Mouse (Mus musculus) heart, embryonic 12.5 days (tissue): ENCODE results near the gene Trim41. TPM values are rescaled to one million over a fixed set of nuclear protein-coding genes. Genes with fewer than 3 reads are reported as not detected.

Experiments used
- ATAC-seq: fragments of 200-750 bp; cut with Nextera tagmentation; 2 replicates; pipeline ENCODE4 v1.8.0; 2017; ENCODE audit warnings: moderate TSS enrichment, moderate library complexity; ENCODE audit not compliant: insufficient number of reproducible peaks, low FRiP score
- H3K27ac ChIP-seq: fragments of 300-500 bp; sonication (generic); 2 replicates; pipeline ENCODE4 v1.5.1; 2016; ENCODE audit warnings: mild to moderate bottlenecking, moderate library complexity; ENCODE audit not compliant: poor library complexity, severe bottlenecking
- H3K27me3 ChIP-seq: fragments of 300-500 bp; sonication (generic); replicated peaks from 2 replicates; pipeline ENCODE4 v1.6.1; 2016; ENCODE audit warnings: mild to moderate bottlenecking, moderate library complexity
- H3K36me3 ChIP-seq: fragments of 300-500 bp; sonication (generic); 2 replicates; pipeline ENCODE4 v1.6.1; 2016; ENCODE audit warnings: mild to moderate bottlenecking, moderate library complexity
- H3K4me1 ChIP-seq: fragments of 300-500 bp; sonication (generic); replicated peaks from 2 replicates; pipeline ENCODE4 v1.6.1; 2016; ENCODE audit warnings: mild to moderate bottlenecking
- H3K4me2 ChIP-seq: fragments of 300-500 bp; sonication (generic); 2 replicates; pipeline ENCODE4 v1.6.1; 2016; ENCODE audit warnings: mild to moderate bottlenecking, moderate library complexity
- H3K4me3 ChIP-seq: fragments of 300-500 bp; sonication (generic); 2 replicates; pipeline ENCODE4 v1.5.1; 2016; ENCODE audit warnings: mild to moderate bottlenecking
- H3K9ac ChIP-seq: fragments of 300-500 bp; sonication (generic); 2 replicates; pipeline ENCODE4 v1.6.1; 2016; ENCODE audit warnings: mild to moderate bottlenecking, moderate library complexity
- H3K9me3 ChIP-seq: fragments of 300-500 bp; sonication (generic); replicated peaks from 2 replicates; pipeline ENCODE4 v1.6.1; 2016; ENCODE audit warnings: mild to moderate bottlenecking, moderate library complexity
- WGBS: fragments of 180-500 bp; shearing (Covaris S2); methylation state at CpG from one replicate; pipeline ENCODE4 v1.1.7; 2016; 5-methylcytosine and 5-hydroxymethylcytosine counted together
- polyA plus RNA-seq: library from polyadenylated mRNA; unstranded; fragments of >200 nt; fragmentation: Nextera tagmentation; extraction: Ambion mirVana; gene quantifications from 2 replicates; pipeline ENCODE4 v1.2.1, GENCODE M21; 2016

The Trim41 gene
- 4.3 and 4.4 TPM in 2 replicates for polyA plus RNA-seq

DNA sequence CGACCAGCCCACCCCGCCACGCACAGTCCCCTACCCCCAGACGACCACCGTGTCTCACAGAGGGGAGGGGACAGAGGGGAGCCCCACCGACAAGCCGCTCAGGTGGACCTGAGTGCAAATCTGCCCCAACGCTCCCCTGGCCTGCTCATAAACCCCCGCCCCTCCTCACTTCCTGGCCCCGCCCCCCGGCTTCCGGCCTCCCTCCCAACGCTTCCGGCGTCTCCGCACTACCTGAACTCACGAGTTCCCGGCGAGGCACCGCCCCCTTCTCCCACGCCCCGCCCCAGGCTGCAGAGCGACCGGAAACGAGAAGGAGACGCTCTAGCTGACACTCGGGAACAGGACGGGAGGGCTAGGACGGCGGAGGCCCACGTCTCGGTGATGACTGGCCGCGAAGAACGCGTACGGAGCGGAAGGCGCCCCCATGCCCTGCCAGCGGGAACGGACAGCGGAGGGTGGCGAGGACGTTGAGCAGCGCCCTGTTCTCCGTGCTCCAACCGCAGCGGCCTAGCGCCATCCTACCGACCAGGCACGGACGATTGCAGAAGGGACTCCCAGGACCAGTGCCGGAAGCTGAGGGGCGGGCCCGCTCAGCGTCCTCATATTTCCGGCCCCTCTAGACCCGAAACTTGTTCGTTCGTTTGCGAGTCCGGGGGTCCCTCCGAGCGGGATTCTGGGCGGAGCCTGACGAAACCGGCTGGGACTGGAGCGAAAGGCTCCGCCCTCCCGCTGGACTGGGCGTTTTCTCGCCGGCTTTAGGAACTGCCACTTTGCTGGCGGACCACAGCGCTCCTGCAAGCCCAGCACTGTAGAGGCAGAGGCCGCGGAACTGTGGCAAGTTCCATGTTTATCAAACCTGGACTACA is at the start of gene Trim41:
Gene Trim41, minus strand, starts transcription at position 554 of the 866 bp plus-strand sequence.
- Histone ChIP-seq H3K4me2 (peak within 1 kb of the TSS; percentile 82), H3K4me1 (peaks cover 15% of the 10 kb centered on the region), H3K4me3 (peak within 1 kb of the TSS; percentile 91), H3K9me3 (no peaks in the 10 kb centered on the region), H3K9ac (peak within 1 kb of the TSS; percentile 92), H3K27me3 (no peaks in the 10 kb centered on the region), H3K27ac (peak within 1 kb of the TSS; percentile 94), H3K36me3 (peaks cover 8% of the 10 kb centered on the region)
- WGBS, result under 1% methylated on average over 73 of the region's 77 CpGs
- ATAC-seq, result peak; percentile 97

DNA sequence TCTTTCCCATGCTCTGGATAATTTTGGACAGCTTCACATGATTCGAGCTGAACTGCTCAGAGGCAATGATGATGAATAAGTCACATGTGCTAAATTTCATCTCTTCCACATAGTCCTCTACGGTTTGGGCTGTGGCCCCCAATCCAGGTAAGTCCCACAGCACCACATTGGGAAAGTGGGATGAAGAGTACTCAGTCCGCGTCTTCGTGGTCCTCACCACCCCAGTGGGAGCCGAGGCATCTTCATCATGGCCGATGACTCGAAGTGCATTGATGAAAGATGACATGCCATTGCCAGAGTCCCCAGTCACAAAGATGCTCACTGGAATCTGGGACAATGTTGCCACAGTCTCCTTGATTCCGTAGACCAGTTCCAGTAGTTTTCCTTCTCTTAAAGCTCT is 49.3 kb upstream of the Trim41 start:
- no peaks in the 10 kb centered on the region for H3K27me3 ChIP-seq
- peaks cover 21% of the 10 kb centered on the region for H3K4me1 ChIP-seq
- H3K27ac ChIP-seq, result no peak overlapping the region
- no peak overlapping the region for H3K4me2 ChIP-seq
- H3K4me3 ChIP-seq, result no peak overlapping the region
- 90% methylated on average over 9 of the region's 9 CpGs for WGBS
- no peak overlapping the region for H3K9ac ChIP-seq
- no peak for ATAC-seq
- no peaks in the 10 kb centered on the region for H3K9me3 ChIP-seq
- peaks cover 11% of the 10 kb centered on the region for H3K36me3 ChIP-seq

DNA sequence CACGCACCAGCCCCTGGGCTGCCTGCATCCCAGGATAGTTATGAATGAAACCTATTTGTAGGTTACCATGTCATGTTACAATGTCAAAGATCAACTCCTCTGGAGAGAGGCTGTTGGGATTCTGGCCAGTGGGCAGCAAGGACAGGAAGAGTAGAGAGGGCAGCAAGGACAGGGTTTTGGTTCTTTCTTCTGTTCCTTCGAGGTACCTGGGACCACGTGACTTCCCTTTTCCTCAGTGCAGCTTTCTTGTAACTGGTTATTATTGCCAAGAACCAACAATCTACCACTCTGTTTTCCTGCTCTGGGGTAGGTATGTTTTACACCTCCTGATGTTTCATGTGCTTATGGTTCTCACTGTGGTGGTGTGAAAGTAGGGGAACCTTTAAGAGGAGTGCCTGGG is 46.7 kb upstream of the Trim41 start:
- Histone ChIP-seq H3K9me3 (no peaks in the 10 kb centered on the region), H3K36me3 (peaks cover 11% of the 10 kb centered on the region), H3K27me3 (0 out of 2 replicates have a peak, but pooled peaks cover 8% of the 10 kb centered on the region), H3K27ac (no peak overlapping the region), H3K4me3 (no peak overlapping the region), H3K4me2 (no peak overlapping the region), H3K9ac (no peak overlapping the region), H3K4me1 (peaks cover 2% of the 10 kb centered on the region)
- no peak for ATAC-seq
- WGBS, result 85% methylated on average over 3 of the region's 3 CpGs

DNA sequence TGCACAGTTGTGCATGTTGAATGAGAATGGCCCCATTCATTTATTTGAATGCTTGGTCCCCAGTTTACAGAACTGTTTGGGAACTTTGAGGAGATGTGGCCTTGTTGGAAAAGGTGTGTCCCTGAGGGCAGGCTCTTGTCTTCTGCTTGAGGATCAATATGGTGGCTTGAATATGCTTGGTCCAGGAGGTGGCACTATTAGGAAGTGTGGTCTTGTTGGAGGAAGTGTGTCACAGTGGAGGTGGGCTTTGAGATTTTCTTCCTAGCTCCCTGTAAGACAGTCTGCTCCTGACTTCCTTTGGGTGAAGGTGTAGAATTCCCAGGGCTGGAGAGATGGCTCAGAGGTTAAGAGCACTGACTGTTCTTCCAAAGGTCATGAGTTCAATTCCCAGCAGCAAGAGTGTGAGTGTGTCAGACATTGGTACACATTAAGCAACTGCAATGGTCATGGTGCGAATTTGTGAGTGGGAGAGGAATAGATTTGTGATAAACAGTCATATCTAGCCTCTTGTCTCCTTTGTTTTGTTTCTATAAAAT is 45.7 kb upstream of the Trim41 start:
- ATAC-seq, result no peak
- no peak overlapping the region for H3K4me3 ChIP-seq
- 77% methylated on average over 1 of the region's 1 CpGs for WGBS

DNA sequence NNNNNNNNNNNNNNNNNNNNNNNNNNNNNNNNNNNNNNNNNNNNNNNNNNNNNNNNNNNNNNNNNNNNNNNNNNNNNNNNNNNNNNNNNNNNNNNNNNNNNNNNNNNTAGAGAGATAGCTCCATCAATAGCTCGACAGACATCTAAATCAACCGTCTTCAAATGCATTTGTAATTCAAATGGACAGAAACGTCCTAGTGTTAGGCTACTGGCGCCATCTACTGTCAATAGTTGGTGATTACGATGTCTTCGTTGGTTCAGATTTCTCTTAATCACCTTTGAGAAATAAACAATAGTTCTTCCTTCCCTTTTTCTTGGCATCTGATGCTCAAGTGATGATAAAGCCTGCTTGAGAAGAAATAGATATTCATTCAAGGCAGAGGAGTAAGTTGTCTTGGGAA is 41.9 kb upstream of the Trim41 start:
- H3K27me3 ChIP-seq, result 0 out of 2 replicates have a peak, but pooled peaks cover 8% of the 10 kb centered on the region
- no peak for ATAC-seq
- no peak overlapping the region for H3K27ac ChIP-seq
- peak overlapping the region; percentile 63; the same call in 1 of the 2 replicates for H3K4me3 ChIP-seq
- H3K36me3 ChIP-seq, result no peaks in the 10 kb centered on the region
- peak overlapping the region; percentile 89 for H3K4me2 ChIP-seq
- H3K9ac ChIP-seq, result no peak overlapping the region; the same call in 1 of the 2 replicates
- under 1% methylated on average over 6 of the region's 6 CpGs for WGBS
- H3K4me1 ChIP-seq, result peaks cover 18% of the 10 kb centered on the region
- H3K9me3 ChIP-seq, result no peaks in the 10 kb centered on the region

More for the DNA sequence above, 45.7 kb upstream of the Trim41 start:
- H3K4me2 ChIP-seq, result no peak overlapping the region
- H3K27me3 ChIP-seq, result 0 out of 2 replicates have a peak, but pooled peaks cover 8% of the 10 kb centered on the region
- H3K36me3 ChIP-seq, result peaks cover 11% of the 10 kb centered on the region
- no peak overlapping the region for H3K9ac ChIP-seq
- H3K9me3 ChIP-seq, result no peaks in the 10 kb centered on the region
- H3K4me1 ChIP-seq, result peaks cover 5% of the 10 kb centered on the region; the same call in 1 of the 2 replicates
- H3K27ac ChIP-seq, result no peak overlapping the region

DNA sequence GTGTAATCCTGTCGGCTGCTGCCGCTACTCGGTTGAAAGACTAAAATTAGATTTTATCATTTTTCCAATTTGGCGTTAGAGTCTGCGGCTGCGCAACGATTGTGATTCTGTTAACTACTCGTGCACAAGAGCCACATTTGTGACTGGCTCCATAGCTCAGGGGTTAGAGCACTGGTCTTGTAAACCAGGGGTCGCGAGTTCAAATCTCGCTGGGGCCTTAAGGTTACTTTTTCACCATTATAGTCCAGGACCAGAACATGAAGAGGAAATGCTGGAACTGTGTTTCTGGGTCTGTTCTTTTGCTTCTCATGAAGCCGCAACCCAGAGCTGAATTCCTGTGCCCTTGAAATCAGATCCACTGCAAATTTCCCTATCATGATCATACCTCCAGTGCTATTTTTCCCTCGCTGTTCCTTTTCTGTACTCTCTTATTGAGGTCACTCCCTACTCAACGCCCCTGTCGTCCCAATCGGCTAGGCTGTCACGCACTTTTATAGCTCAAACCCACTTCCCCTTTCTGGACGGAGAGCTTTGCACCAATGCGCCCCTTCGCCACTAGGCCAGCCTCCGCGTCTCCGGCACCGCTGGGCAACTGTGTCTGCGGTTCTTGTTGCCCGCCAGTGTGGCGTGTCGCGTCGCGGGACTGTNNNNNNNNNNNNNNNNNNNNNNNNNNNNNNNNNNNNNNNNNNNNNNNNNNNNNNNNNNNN is 36.5 kb upstream of the Trim41 start:
- H3K9ac ChIP-seq, result peak overlapping the region; percentile 73
- peak overlapping the region; percentile 63 for H3K4me3 ChIP-seq
- H3K4me1 ChIP-seq, result peaks cover 26% of the 10 kb centered on the region
- peaks cover 4% of the 10 kb centered on the region for H3K27me3 ChIP-seq
- H3K36me3 ChIP-seq, result no peaks in the 10 kb centered on the region
- WGBS, result under 1% methylated on average over 31 of the region's 31 CpGs
- H3K4me2 ChIP-seq, result peak overlapping the region; percentile 89
- ATAC-seq, result peak; percentile 71
- H3K27ac ChIP-seq, result no peak overlapping the region
- no peaks in the 10 kb centered on the region for H3K9me3 ChIP-seq

DNA sequence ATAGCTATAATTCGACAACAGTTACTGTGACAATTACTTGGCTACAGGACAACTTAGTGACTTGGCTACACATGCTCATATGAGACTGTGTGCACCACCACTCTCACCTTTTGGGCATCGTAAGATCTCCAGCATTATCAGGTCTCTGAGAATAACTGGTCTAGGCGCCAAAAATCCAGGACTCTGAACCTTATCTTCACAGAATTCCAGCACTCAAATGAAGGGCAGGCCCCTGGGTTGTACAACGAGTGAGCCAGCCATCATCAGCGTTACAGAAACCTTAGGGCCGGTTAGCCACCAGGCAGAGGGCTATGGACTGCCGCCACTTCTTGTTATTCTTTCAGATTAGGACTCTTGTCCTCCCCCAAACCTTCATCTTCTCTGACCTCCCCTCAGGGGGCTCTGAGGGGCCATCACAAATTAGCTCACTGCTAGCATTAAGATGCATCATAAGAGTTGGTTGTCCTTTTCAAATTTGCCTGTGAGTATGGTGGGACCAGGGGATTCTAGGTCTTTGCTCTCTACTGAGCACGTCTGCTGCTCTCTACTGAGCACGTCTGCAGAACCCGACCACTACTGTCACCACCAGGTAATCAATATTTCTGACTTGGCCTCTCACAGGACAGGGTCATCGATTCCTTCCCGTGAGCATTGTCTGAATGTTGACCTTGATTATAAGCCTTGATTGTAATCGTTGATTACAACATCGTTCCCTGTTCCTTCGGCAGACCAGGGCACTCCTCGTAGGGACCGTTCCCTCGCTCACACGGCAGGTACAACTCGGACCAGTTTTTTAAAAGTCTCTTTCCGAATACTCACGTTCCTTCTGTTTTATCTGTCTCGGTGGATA is 35.7 kb upstream of the Trim41 start:
- Histone ChIP-seq H3K36me3 (no peaks in the 10 kb centered on the region), H3K4me3 (peak overlapping the region; percentile 63), H3K9me3 (no peaks in the 10 kb centered on the region), H3K27me3 (peaks cover 11% of the 10 kb centered on the region), H3K9ac (peak overlapping the region; percentile 62), H3K27ac (no peak overlapping the region), H3K4me1 (peaks cover 21% of the 10 kb centered on the region), H3K4me2 (peak overlapping the region; percentile 89)
- WGBS, result 4% methylated on average over 23 of the region's 23 CpGs
- ATAC-seq, result no peak

DNA sequence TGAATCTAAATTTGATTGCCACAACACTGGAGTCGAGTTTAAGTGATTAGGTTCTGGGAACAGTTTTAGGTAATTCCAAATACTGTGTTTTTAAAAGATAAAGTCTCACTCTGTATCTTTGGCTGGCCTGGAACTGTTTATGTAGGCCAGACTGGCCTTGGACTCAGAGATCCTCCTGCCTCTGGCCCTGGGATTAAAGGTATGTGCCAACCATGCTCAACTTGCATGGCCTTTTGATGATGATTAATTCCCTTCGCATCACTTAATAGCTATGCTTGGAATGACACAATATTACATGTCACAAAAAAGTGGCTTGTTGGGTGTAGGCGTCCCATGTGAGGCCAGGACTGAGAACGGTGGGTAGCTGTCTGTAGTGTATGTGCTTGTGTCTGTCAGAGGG is 35.0 kb upstream of the Trim41 start:
- H3K4me1 ChIP-seq, result peaks cover 21% of the 10 kb centered on the region
- H3K4me3 ChIP-seq, result peak overlapping the region; percentile 63
- no peak overlapping the region for H3K27ac ChIP-seq
- no peak overlapping the region for H3K9ac ChIP-seq
- 70% methylated on average over 4 of the region's 4 CpGs for WGBS
- no peaks in the 10 kb centered on the region for H3K9me3 ChIP-seq
- H3K4me2 ChIP-seq, result peak overlapping the region; percentile 89
- no peaks in the 10 kb centered on the region for H3K36me3 ChIP-seq
- no peak for ATAC-seq
- peaks cover 11% of the 10 kb centered on the region for H3K27me3 ChIP-seq

DNA sequence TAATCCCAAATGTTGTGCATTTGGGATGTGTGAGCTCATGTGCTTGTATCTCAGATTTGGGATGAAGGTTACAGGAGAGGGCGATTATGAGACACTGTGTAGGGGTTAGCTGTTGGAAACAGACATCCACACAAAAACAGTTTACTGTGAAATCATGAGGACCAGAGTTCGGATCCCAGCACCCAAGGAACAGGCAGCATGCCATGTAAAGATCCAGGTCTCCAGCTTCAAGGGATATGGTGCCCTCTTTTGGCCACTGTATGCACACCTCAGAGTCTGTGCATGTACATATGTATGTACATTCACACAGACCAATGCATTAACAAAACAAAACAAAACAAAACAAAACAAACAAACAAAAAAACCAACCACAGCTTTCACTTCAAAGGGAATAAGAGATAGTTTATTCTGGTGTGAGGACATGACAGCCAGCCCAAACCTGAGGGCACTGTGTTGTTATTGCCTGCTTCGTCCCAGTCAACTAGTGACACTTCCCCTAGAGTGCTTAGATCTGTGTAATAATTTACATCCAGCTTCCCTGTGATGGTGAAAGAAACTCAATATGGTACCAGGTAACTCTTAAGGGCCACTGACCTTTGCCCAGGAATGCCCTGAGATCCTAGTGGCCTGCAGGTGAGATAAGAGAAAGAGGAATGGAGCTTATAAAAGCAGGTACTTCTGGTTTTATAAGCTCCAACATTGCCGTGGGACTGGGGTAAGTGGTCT is 34.3 kb upstream of the Trim41 start:
- Histone ChIP-seq H3K4me2 (no peak overlapping the region), H3K9ac (no peak overlapping the region), H3K27ac (no peak overlapping the region), H3K4me1 (peaks cover 21% of the 10 kb centered on the region), H3K27me3 (peaks cover 11% of the 10 kb centered on the region), H3K36me3 (no peaks in the 10 kb centered on the region), H3K4me3 (no peak overlapping the region), H3K9me3 (no peaks in the 10 kb centered on the region)
- 77% methylated on average over 4 of the region's 4 CpGs for WGBS
- ATAC-seq, result no peak

DNA sequence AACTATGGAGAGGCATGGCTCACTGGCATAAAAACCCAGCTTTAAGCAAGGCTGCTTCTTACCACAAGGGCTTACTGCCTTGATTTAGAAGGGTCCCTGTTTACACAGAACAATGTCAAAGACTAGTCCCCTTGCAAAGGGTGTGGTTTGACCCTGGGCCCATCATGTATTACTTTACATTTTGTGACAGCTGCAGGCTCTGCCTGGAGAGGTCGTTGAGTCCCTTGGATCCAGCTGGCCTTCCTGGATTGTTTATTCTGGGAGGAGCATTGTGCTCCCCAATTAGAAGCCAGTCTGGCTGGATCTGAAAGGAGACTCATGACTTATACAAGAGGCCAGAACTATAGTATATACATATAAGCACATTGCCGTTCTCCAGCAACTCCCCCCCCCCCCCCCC is 33.1 kb upstream of the Trim41 start:
- Histone ChIP-seq H3K4me3 (no peak overlapping the region), H3K4me1 (peaks cover 21% of the 10 kb centered on the region), H3K9ac (no peak overlapping the region), H3K27me3 (peaks cover 14% of the 10 kb centered on the region), H3K9me3 (no peaks in the 10 kb centered on the region), H3K36me3 (no peaks in the 10 kb centered on the region), H3K27ac (no peak overlapping the region), H3K4me2 (peak overlapping the region; percentile 50; the same call in 1 of the 2 replicates)
- 63% methylated on average over 2 of the region's 2 CpGs for WGBS
- ATAC-seq, result no peak
